Mouse (Mus musculus): ENCODE measurements at regions not wholly inside any gene's neighbourhood (a gene's known extent, or its start where the extent isn't known, plus 50 kb on each side); places are given as distances from the start of the nearest gene placed in this dataset.
"Not testable (repeated sequence)": the region's sequence is repeated elsewhere in the genome, so short reads cannot be mapped to it uniquely, and the experiment has no call there.

GRCm38 (mm10) chr10:33715701-33716250 lies 70.7 kb downstream of the Sult3a2 start:
- DNase-seq (ENCODE audit: low spot score in 2 of 2) = no peak

- DNase-seq (ENCODE audit: low spot score in 2 of 2) = not testable (repeated sequence)
Measured at GRCm38 (mm10) chr10:33708656-33709055, 77.8 kb downstream of the Sult3a2 start.

- not testable (repeated sequence) for DNase-seq (ENCODE audit: low spot score in 2 of 2)
Measured at GRCm38 (mm10) chr10:33704245-33704644, 79.7 kb upstream of the Clvs2 start.

- DNase-seq (ENCODE audit: low spot score in 2 of 2) = peak; percentile 85 to 91
Measured at GRCm38 (mm10) chr10:33703420-33703819, 78.9 kb upstream of the Clvs2 start.

All from left cerebral cortex, adult 18-20 months (tissue).